In genomic region chr4:31964194-31964875, GRCm38 (mm10) we compare ENCODE assay signal across 8 mouse cellular contexts. TPM values are rescaled to one million over a fixed set of nuclear protein-coding genes. Genes with fewer than 3 reads are reported as not detected.
DNase-seq lines count a peak whose midpoint lies in the region; ATAC-seq and TF ChIP-seq lines count a peak whose summit lies in the region.

No protein-coding gene starts in this region.

- peak overlapping the region; percentile 100 for H3K27ac ChIP-seq in testis, adult 2 months (ENCODE audit: control insufficient read depth, insufficient read depth, low read depth, low read length)
- peak overlapping the region; percentile 98 for H3K27ac ChIP-seq in midbrain, embryonic 11.5 days (ENCODE audit: low read depth, low read length)

- TF ChIP-seq CTCF in testis, adult 2 months (IDR thresholded peaks at IDR 0.05; ENCODE audit: control insufficient read depth, insufficient read depth, insufficient replicate concordance, low read depth, low read length) = no peak

- peak overlapping the region; percentile 93 for H3K9ac ChIP-seq in midbrain, embryonic 11.5 days (ENCODE audit: low read length)

- DNase-seq in embryo, embryonic 10.5 days (ENCODE audit: low spot score) = peak; percentile 27
- no peak for DNase-seq in embryo, embryonic 11 days
- no peak for DNase-seq in testis, postnatal 14 days (ENCODE audit: low spot score)
- peak; percentile 67 for DNase-seq in induced T-regulatory cell, adult 2 months (ENCODE audit: low read depth)
- peak; percentile 92 for DNase-seq in midbrain, embryonic 11.5 days (ENCODE audit: low spot score, missing footprints)
- DNase-seq in urinary bladder, adult 18-20 months (ENCODE audit: low spot score in 2 of 2) = no peak
- DNase-seq in thymus, postnatal 14 days = no peak

- no peaks in the 10 kb centered on the region for H3K36me3 ChIP-seq in testis, adult 2 months (ENCODE audit: control insufficient read depth, insufficient read depth, low read length)
- no peaks in the 10 kb centered on the region for H3K36me3 ChIP-seq in midbrain, embryonic 11.5 days (ENCODE audit: control insufficient read depth, insufficient read depth, low read length)

- no peaks in the 10 kb centered on the region; the same call in 1 of the 2 replicates for H3K4me1 ChIP-seq in testis, adult 2 months (ENCODE audit: control insufficient read depth, insufficient read depth, low read length)
- H3K4me1 ChIP-seq in midbrain, embryonic 11.5 days (ENCODE audit: control insufficient read depth, insufficient read depth, low read length) = peaks cover 7% of the 10 kb centered on the region

- H3K27me3 ChIP-seq in testis, adult 2 months (ENCODE audit: control insufficient read depth, insufficient read depth, low read length) = no peaks in the 10 kb centered on the region
- no peaks in the 10 kb centered on the region for H3K27me3 ChIP-seq in midbrain, embryonic 11.5 days (ENCODE audit: control insufficient read depth, insufficient read depth, low read length)

- no peaks in the 10 kb centered on the region for H3K9me3 ChIP-seq in midbrain, embryonic 11.5 days (ENCODE audit: control insufficient read depth, low read length)

- peak overlapping the region; percentile 46 for H3K4me2 ChIP-seq in midbrain, embryonic 11.5 days

- ATAC-seq in midbrain, embryonic 11.5 days (ENCODE audit: low FRiP score) = no peak

- peak overlapping the region; percentile 100 for H3K4me3 ChIP-seq in testis, adult 2 months (ENCODE audit: control insufficient read depth, low read depth, low read length)
- H3K4me3 ChIP-seq in midbrain, embryonic 11.5 days (ENCODE audit: low read depth, low read length) = peak overlapping the region; percentile 87

- WGBS in midbrain, embryonic 11.5 days = under 1% methylated on average over 46 of the region's 47 CpGs

- TF ChIP-seq POLR2A in testis, adult 2 months (IDR thresholded peaks at IDR 0.05; ENCODE audit: control insufficient read depth, low read depth, low read length) = no peak

RNA-seq across cellular contexts. Expression of gene Map3k7, which starts 0.4 kb away (rescaled TPM):
- 29.6 and 31.1 TPM in 2 replicates for polyA plus RNA-seq in testis, adult 2 months (2012; rRNA removed)
- polyA plus RNA-seq in midbrain, embryonic 11.5 days (2014; fragmentation: Nextera tagmentation; extraction: Ambion mirVana) = 42.4 and 44.5 TPM in 2 replicates

Comparison
In these comparisons a context has a peak if more than half of its experiments do, and no peak if none do; other contexts are left out.
1. DNase-seq: peak in embryo, embryonic 10.5 days (single experiment), induced T-regulatory cell, adult 2 months (single experiment) and midbrain, embryonic 11.5 days (single experiment); none in embryo, embryonic 11 days (single experiment), testis, postnatal 14 days (single experiment), urinary bladder, adult 18-20 months (0 of 2) and thymus, postnatal 14 days (single experiment).